Mouse (Mus musculus) midbrain, embryonic 16.5 days (tissue): ENCODE data around the gene Asb17. TPM values are rescaled to one million over a fixed set of nuclear protein-coding genes. Genes with fewer than 3 reads are reported as not detected.
"Not testable (repeated sequence)": the region's sequence is repeated elsewhere in the genome, so short reads cannot be mapped to it uniquely, and the experiment has no call there.

Experiments
- ATAC-seq: fragments of 200-750 bp; cut with Nextera tagmentation; 2 replicates; pipeline ENCODE4 v1.8.0; 2017; ENCODE audit warnings: moderate TSS enrichment
- H3K27ac ChIP-seq: fragments of 300-500 bp; sonication (generic); 2 replicates; pipeline ENCODE4 v1.5.1; 2014; ENCODE audit warnings: mild to moderate bottlenecking, low read length, mixed read lengths
- H3K27me3 ChIP-seq: fragments of 300-500 bp; sonication (generic); 2 replicates; pipeline ENCODE4 v1.6.1; 2014; ENCODE audit warnings: low read depth, low read length, mixed read lengths; ENCODE audit not compliant: control insufficient read depth, insufficient read depth
- H3K36me3 ChIP-seq: fragments of 300-500 bp; sonication (generic); 2 replicates; pipeline ENCODE4 v1.6.1; 2014; ENCODE audit warnings: mild to moderate bottlenecking, low read length, moderate library complexity, mixed read lengths; ENCODE audit not compliant: control insufficient read depth, insufficient read depth
- H3K4me1 ChIP-seq: fragments of 300-500 bp; sonication (generic); 2 replicates; pipeline ENCODE4 v1.6.1; 2014; ENCODE audit warnings: mild to moderate bottlenecking, low read length, mixed read lengths; ENCODE audit not compliant: control insufficient read depth, insufficient read depth
- H3K4me2 ChIP-seq: fragments of 300-500 bp; sonication (generic); 2 replicates; pipeline ENCODE4 v1.6.1; 2014; ENCODE audit warnings: mild to moderate bottlenecking, low read length, mixed read lengths
- H3K4me3 ChIP-seq: fragments of 300-500 bp; sonication (generic); 2 replicates; pipeline ENCODE4 v1.5.1; 2014; ENCODE audit warnings: low read depth, mild to moderate bottlenecking, low read length, moderate library complexity, mixed read lengths
- H3K9ac ChIP-seq: fragments of 300-500 bp; sonication (generic); 2 replicates; pipeline ENCODE4 v1.6.1; 2014; ENCODE audit warnings: low read depth, low read length, mixed read lengths
- H3K9me3 ChIP-seq: fragments of 300-500 bp; sonication (generic); replicated peaks from 2 replicates; pipeline ENCODE4 v1.6.1; 2014; ENCODE audit warnings: mild to moderate bottlenecking, low read length, mixed read lengths; ENCODE audit not compliant: control insufficient read depth, poor library complexity, severe bottlenecking
- WGBS: fragments of 180-500 bp; shearing (Covaris S2); extraction: QIAGEN DNeasy Blood & Tissue Kit; methylation state at CpG from one replicate; pipeline ENCODE4 v1.1.7; 2014; 5-methylcytosine and 5-hydroxymethylcytosine counted together
- polyA plus RNA-seq: library from polyadenylated mRNA; unstranded; fragments of >200 nt; fragmentation: Nextera tagmentation; extraction: Ambion mirVana; gene quantifications from 2 replicates; pipeline ENCODE4 v1.2.1, GENCODE M21; 2015

Gene Asb17
- polyA plus RNA-seq, 1 experiment from 2014 or later = 0.09 TPM

- Histone ChIP-seq H3K4me2 (no peak overlapping the region), H3K27ac (no peak overlapping the region), H3K9ac (no peak overlapping the region), H3K4me3 (no peak overlapping the region), H3K4me1 (no peaks in the 10 kb centered on the region), H3K9me3 (no peaks in the 10 kb centered on the region), H3K27me3 (no peaks in the 10 kb centered on the region), H3K36me3 (no peaks in the 10 kb centered on the region)
- WGBS = 90% methylated on average over 2 of the region's 2 CpGs
- ATAC-seq = no peak
These were observed 1.5 kb downstream of the Asb17 start for GRCm38 (mm10) chr3:153845500-153845899.

GRCm38 (mm10) chr3:153846109-153846508, 2.1 kb downstream of the Asb17 start:
- no peaks in the 10 kb centered on the region for H3K27me3 ChIP-seq
- H3K36me3 ChIP-seq = no peaks in the 10 kb centered on the region
- no peak overlapping the region for H3K4me3 ChIP-seq
- no peaks in the 10 kb centered on the region for H3K4me1 ChIP-seq
- no peak overlapping the region for H3K4me2 ChIP-seq
- H3K27ac ChIP-seq = no peak overlapping the region
- 90% methylated on average over 4 of the region's 4 CpGs for WGBS
- H3K9me3 ChIP-seq = no peaks in the 10 kb centered on the region
- H3K9ac ChIP-seq = no peak overlapping the region
- ATAC-seq = no peak

- Histone ChIP-seq H3K9me3 (no peaks in the 10 kb centered on the region), H3K36me3 (no peaks in the 10 kb centered on the region), H3K27ac (no peak overlapping the region), H3K9ac (no peak overlapping the region), H3K4me3 (no peak overlapping the region), H3K4me2 (no peak overlapping the region), H3K27me3 (no peaks in the 10 kb centered on the region), H3K4me1 (no peaks in the 10 kb centered on the region)
- no peak for ATAC-seq
- 76% methylated on average over 7 of the region's 7 CpGs for WGBS
These were observed 3.3 kb downstream of the Asb17 start for GRCm38 (mm10) chr3:153847207-153847733.

- Histone ChIP-seq H3K27ac (no peak overlapping the region), H3K36me3 (no peaks in the 10 kb centered on the region), H3K9ac (no peak overlapping the region), H3K27me3 (no peaks in the 10 kb centered on the region), H3K4me1 (no peaks in the 10 kb centered on the region), H3K4me3 (no peak overlapping the region), H3K9me3 (no peaks in the 10 kb centered on the region), H3K4me2 (no peak overlapping the region)
- no peak for ATAC-seq
- WGBS = 11% methylated on average over 5 of the region's 5 CpGs
These were observed 5.5 kb downstream of the Asb17 start for GRCm38 (mm10) chr3:153849368-153850015.

GRCm38 (mm10) chr3:153850759-153851158, 6.8 kb downstream of the Asb17 start:
- Histone ChIP-seq H3K9ac (no peak overlapping the region), H3K4me2 (no peak overlapping the region), H3K27me3 (no peaks in the 10 kb centered on the region), H3K27ac (no peak overlapping the region), H3K36me3 (no peaks in the 10 kb centered on the region), H3K9me3 (no peaks in the 10 kb centered on the region), H3K4me1 (no peaks in the 10 kb centered on the region), H3K4me3 (no peak overlapping the region)
- 86% methylated on average over 7 of the region's 7 CpGs for WGBS
- ATAC-seq = no peak

GRCm38 (mm10) chr3:153852266-153852665, 8.3 kb downstream of the Asb17 start:
- H3K9ac ChIP-seq = no peak overlapping the region
- no peaks in the 10 kb centered on the region for H3K4me1 ChIP-seq
- no peak for ATAC-seq
- no peak overlapping the region for H3K4me3 ChIP-seq
- WGBS = 82% methylated on average over 8 of the region's 8 CpGs
- H3K27ac ChIP-seq = no peak overlapping the region
- no peaks in the 10 kb centered on the region for H3K36me3 ChIP-seq
- H3K27me3 ChIP-seq = no peaks in the 10 kb centered on the region
- H3K9me3 ChIP-seq = no peaks in the 10 kb centered on the region
- H3K4me2 ChIP-seq = no peak overlapping the region

GRCm38 (mm10) chr3:153858350-153859001, 14.5 kb downstream of the Asb17 start:
- no peak overlapping the region for H3K4me2 ChIP-seq
- no peak overlapping the region for H3K4me3 ChIP-seq
- ATAC-seq = no peak
- no peaks in the 10 kb centered on the region for H3K9me3 ChIP-seq
- no peaks in the 10 kb centered on the region for H3K4me1 ChIP-seq
- no peaks in the 10 kb centered on the region for H3K27me3 ChIP-seq
- 81% methylated on average over 10 of the region's 10 CpGs for WGBS
- no peaks in the 10 kb centered on the region for H3K36me3 ChIP-seq
- H3K9ac ChIP-seq = no peak overlapping the region
- no peak overlapping the region for H3K27ac ChIP-seq

- H3K4me1 ChIP-seq, H3K9ac ChIP-seq, H3K27me3 ChIP-seq, ATAC-seq, H3K36me3 ChIP-seq, H3K4me3 ChIP-seq, H3K9me3 ChIP-seq, H3K27ac ChIP-seq, H3K4me2 ChIP-seq: not testable (repeated sequence)
- WGBS = 92% methylated on average over 7 of the region's 8 CpGs
These were observed 16.4 kb downstream of the Asb17 start for GRCm38 (mm10) chr3:153860392-153860791.

GRCm38 (mm10) chr3:153863816-153864215, 19.8 kb downstream of the Asb17 start:
- no peak for ATAC-seq
- 80% methylated on average over 2 of the region's 2 CpGs for WGBS
- Histone ChIP-seq H3K4me2 (no peak overlapping the region), H3K36me3 (no peaks in the 10 kb centered on the region), H3K4me1 (no peaks in the 10 kb centered on the region), H3K4me3 (no peak overlapping the region), H3K9me3 (no peaks in the 10 kb centered on the region), H3K27ac (no peak overlapping the region), H3K9ac (no peak overlapping the region), H3K27me3 (no peaks in the 10 kb centered on the region)
